Mouse (Mus musculus): ENCODE measurements around the gene Myl9.
"Not testable (repeated sequence)": the region's sequence is repeated elsewhere in the genome, so short reads cannot be mapped to it uniquely, and the experiment has no call there.

Myl9 gene

DNA sequence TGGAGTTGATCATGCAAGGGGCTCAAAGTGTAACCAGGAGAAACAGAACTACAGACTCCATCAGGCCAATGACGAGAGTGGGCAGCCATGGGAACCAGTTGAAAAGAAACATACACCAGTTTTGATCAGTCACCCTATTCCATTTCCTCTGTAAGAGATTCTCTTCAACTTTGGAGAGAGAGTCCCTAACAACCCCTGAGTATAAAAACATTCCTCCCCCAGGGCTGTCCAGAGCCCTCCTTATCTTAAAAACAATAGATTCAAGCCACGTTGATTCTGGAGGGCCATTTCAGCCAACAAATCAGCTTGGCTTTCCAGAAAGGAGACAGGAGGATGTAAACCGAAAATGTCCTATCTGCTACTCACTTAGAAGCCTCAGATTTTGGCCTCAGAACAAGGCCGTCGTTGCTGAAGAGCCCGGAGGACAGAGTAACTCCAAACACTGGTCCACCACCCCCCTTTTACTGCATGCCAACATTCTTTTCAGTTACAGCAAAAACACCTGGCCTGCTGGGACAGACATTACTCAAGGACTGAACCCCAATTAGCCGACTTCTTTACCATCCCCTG is 8.9 kb downstream of the Myl9 start:
- ATAC-seq (ENCODE audit: low TSS enrichment): no peak

DNA sequence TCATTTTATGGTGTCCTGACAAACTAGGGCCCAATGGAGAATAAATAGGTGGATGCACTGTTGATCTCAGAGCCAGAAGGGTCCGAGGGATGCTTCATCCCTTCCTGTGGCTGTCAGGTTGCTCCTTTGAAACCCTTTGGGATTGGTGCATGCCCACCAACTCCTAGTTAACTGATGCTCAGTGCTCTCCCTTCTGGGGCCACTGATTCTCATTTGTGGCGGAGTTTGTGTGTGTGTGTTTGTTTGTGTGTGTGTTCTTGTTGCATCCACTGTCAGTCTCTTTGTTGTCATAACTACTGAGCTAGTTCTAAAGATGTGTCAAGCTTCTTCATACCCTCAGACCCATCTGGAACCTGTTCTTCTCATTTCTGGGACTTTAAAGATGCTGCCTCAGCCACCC is 9.7 kb downstream of the Myl9 start:
- no peak for ATAC-seq (ENCODE audit: low TSS enrichment)

DNA sequence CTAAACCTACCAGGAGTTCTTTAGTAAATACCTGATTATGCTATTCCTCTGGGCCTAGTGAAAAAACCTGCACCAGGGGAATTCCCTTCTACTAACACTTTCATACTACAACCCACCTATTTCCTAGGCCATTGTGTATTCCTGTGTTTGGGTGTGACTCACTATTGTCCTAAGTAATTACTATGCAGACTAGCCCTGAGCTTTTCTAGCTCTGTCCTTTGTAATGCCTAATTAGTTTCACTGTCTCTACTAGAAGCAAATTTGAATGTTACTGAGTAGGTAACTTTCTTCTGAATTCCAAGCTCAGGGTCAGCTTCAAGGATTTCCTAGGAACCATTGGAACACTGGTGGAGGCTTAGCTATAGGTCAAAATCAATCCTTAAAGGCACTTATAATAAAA is 11.1 kb downstream of the Myl9 start:
- not testable (repeated sequence) for ATAC-seq (ENCODE audit: low TSS enrichment)

DNA sequence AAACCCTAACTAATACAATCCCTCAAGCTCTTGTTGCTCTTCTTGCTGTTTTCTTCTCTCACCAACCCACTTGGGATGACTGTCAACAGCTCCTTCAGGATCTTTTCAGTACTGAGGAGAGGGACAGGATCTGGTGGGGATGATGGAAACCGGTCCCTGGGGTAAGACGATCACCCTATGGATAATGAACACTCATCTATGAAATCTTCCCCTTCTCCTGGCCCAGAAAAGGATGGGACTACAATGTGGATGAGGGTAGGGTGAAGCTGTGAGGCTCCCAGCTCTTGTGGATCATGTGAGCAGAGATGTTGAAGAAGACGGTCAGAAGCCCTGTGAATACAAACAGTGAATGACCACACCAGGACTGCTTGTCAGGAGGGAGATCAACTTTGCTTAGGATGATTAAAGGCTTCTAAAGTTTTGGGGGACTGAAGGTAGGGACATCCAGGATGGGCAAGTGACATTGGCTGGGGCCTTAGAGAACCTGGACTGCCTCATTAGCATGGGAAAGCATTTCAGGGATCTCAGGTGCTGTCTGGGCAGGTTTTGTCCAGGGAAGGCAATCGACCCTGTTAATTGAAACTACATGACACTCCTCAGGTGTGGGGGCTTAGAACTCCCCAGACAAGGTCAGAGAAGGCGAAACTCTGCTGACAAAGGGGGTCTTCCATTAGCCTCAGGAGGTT is 12.0 kb downstream of the Myl9 start:
- no peak for ATAC-seq (ENCODE audit: low TSS enrichment)

GRCm38 (mm10) chr2:156787776-156788105 is 12.5 kb downstream of the Myl9 start:
- no peak for ATAC-seq (ENCODE audit: low TSS enrichment)

DNA sequence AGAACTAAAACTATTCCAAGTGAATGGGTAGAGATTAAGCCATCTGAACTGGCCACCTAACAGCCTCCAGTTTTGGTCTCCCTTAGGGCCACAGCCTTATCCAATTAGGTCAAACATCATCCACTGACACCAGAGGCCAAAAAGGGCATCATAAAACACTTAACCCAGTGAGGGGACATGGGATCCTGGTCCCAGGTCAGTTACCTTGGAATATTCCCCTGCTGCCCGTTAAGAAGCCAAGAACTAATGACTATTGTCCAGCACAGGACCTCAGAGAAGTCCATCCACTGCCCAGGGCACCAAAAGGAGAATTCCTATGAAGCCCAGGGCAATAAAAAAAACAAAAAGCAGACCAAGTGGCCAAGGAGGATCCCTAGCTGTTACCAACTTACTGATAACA is 13.6 kb downstream of the Myl9 start:
- no peak for ATAC-seq (ENCODE audit: low TSS enrichment)

- ATAC-seq (ENCODE audit: low TSS enrichment): no peak
Measured at GRCm38 (mm10) chr2:156798516-156798915, 23.3 kb downstream of the Myl9 start.

- peak; percentile 50; the same call in 1 of the 2 replicates for ATAC-seq (ENCODE audit: low TSS enrichment)
Measured at GRCm38 (mm10) chr2:156801045-156801444, 25.8 kb downstream of the Myl9 start.

- ATAC-seq (ENCODE audit: low TSS enrichment): not testable (repeated sequence)
Measured at GRCm38 (mm10) chr2:156802116-156802515, 26.9 kb downstream of the Myl9 start.

GRCm38 (mm10) chr2:156803698-156804372 is 28.6 kb downstream of the Myl9 start:
- no peak for ATAC-seq (ENCODE audit: low TSS enrichment)

- no peak for ATAC-seq (ENCODE audit: low TSS enrichment)
Measured at GRCm38 (mm10) chr2:156804589-156804988, 29.4 kb downstream of the Myl9 start.

GRCm38 (mm10) chr2:156806886-156807285 is 31.7 kb downstream of the Myl9 start:
- no peak for ATAC-seq (ENCODE audit: low TSS enrichment)

DNA sequence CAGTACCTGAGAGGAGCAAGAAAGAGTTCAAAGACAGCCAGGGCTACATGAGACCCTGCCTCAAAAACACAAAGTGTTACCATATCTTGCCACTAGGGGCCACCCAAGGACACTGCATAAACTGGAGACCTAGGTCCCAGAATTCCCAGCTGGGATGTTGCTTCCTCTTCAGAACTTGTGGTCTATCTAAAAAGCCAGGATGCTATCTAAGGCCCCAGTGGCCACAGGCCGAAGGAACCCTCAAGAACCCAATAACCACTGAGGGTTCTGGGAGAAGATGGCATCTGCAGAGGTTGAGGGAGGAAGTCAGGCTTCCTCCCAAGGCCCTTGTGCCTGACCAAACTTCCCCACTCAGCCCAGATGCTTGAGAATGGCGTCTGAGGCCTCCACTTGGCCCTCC is 34.4 kb downstream of the Myl9 start:
- no peak for ATAC-seq (ENCODE audit: low TSS enrichment)

DNA sequence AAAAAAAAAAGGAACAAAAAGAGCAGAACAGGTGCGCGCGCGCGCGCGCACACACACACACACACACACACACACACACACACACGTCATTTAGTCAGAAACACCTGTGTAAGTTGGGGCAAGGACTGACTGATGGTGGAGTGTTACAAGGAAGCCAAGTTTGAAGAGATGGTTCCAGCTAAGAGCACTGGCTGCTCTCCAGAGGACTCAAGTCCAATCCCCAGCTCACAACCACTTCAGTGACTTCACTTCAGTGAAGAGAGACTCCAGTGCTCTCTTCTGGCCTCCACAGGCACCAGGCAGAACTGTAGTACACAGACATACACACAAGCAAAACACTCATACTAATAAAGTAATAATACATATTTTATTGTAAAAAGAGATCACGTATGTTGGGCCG is 35.5 kb downstream of the Myl9 start:
- no peak for ATAC-seq (ENCODE audit: low TSS enrichment)

DNA sequence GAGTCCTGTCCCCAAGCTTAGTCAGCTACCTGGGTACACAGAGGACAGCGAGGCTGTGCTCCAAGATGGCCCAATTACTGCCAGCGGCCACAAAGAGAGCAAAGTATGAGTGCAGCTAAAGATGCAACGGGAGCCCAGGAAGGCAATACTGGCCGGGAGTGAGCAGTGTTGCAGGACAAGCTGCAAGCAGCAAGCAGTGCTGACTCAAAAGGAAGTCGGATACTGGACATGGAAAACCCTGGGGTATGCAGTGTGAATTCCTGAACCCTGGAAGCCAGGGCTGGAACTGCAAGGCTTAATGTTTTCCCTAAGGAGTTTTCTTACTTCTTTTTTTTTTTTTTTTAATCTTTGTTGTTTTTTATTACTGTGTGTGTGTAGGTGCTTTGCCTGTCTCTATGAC is 36.3 kb downstream of the Myl9 start:
- ATAC-seq (ENCODE audit: low TSS enrichment): no peak

GRCm38 (mm10) chr2:156814344-156814801 is 39.2 kb downstream of the Myl9 start:
- no peak for ATAC-seq (ENCODE audit: low TSS enrichment)

DNA sequence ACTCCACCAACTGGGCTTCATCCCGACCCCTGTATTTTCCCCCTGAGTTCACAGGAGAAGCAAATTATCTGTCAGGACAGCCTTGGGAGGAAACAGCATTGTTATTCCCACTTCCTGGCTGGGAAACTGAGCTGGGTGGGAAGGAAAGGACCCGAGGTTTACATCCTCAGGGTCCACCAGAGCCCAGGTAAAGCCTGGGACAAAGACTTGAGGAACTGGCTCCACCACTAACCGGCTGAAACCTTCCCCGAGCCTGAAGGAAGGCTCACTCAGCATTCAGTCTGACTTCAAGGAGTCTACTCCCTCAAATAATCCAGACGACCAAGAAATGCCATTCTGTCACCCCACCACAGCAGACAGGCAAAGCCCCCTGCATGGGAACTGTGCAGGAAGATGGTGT is 39.7 kb downstream of the Myl9 start:
- no peak for ATAC-seq (ENCODE audit: low TSS enrichment)

DNA sequence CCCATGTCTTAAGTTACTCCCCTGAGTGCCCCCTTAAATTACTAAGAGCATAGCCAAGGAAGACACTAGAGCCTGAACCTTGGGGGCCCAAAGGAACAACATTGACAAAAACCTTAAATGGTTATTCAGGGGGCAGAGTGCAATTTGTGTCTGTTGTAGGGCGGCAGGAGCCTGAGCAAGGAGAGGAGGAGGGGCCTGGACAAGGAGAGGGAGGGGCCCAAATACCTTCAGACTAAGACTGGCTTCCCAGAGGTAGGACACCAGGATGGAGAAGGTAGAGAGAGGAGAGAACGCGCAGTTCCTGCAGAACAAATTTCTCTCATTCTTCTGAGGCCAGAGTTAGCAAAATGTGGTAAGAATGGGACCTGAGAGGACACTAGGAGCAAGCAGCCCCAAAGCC is 40.2 kb downstream of the Myl9 start:
- ATAC-seq (ENCODE audit: low TSS enrichment): no peak

DNA sequence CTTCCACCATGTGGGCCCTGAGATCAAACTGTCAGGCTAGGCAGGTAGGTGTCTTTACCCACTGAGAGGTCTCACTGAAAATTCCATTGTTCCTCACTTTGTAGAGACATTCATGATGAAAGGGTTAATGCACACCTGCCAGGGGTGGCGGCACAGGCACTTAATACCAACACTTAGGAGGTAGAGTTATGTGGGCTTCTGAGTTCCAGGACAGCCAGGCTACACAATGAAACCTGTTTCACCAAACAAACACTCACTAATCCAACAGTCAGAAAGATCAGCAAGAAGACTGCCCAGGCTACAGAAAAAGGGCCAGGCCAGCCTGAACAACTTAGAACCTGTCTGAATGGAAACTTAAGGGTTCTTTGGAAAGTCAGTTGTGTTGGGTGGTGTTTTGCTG is 40.9 kb downstream of the Myl9 start:
- ATAC-seq (ENCODE audit: low TSS enrichment): no peak

GRCm38 (mm10) chr2:156825128-156825527 is 49.9 kb downstream of the Myl9 start:
- not testable (repeated sequence) for ATAC-seq (ENCODE audit: low TSS enrichment)
